Mouse (Mus musculus) MEL (cell line): Measurements from ENCODE around the gene Guk1. TPM values are rescaled to one million over a fixed set of nuclear protein-coding genes. Genes with fewer than 3 reads are reported as not detected.

Experiments
- DNase-seq: peaks from one replicate; pipeline ENCODE4 v3.0.0; 2011; ENCODE audit warnings: low read depth, low spot score
- H3K27ac ChIP-seq: 2 replicates; pipeline ENCODE4 v1.5.1; 2012; ENCODE audit warnings: low read depth, mild to moderate bottlenecking, control low read depth, low read length, moderate library complexity; ENCODE audit not compliant: control insufficient read depth
- H3K27me3 ChIP-seq, 2 experiments: fragments of 150-350 bp in 1 of 2; sonication (generic) in 1 of 2; 2 replicates each; pipeline ENCODE4 v1.6.1; 2012; ENCODE audit warnings: low read length in 2 of 2, mild to moderate bottlenecking in 2 of 2, improper control_type of control experiment in 1 of 2, moderate library complexity in 1 of 2; ENCODE audit not compliant: insufficient read depth in 2 of 2, control insufficient read depth in 1 of 2
- H3K36me3 ChIP-seq, 2 experiments: 2 replicates each; pipeline ENCODE4 v1.6.1; 2012 to 2014; ENCODE audit warnings: low read length in 2 of 2, improper control_type of control experiment in 1 of 2, inconsistent platforms in 1 of 2, mild to moderate bottlenecking in 1 of 2; ENCODE audit not compliant: insufficient read depth in 2 of 2, control insufficient read depth in 1 of 2
- H3K4me1 ChIP-seq, 2 experiments: fragments of 150-350 bp in 1 of 2; sonication (generic) in 1 of 2; 2 replicates each; pipeline ENCODE4 v1.6.1; 2012; ENCODE audit warnings: low read length in 2 of 2, improper control_type of control experiment in 1 of 2, mild to moderate bottlenecking in 1 of 2; ENCODE audit not compliant: insufficient read depth in 2 of 2, control insufficient read depth in 1 of 2
- H3K4me3 ChIP-seq, 2 experiments: fragments of 150-350 bp in 1 of 2; sonication (generic) in 1 of 2; 2 replicates each; pipeline ENCODE4 v1.5.1; 2012; ENCODE audit warnings: low read depth in 2 of 2, low read length in 2 of 2, mild to moderate bottlenecking in 2 of 2, moderate library complexity in 2 of 2, control low read depth in 1 of 2, improper control_type of control experiment in 1 of 2; ENCODE audit not compliant: control insufficient read depth in 1 of 2, insufficient read depth in 1 of 2
- H3K79me2 ChIP-seq: 2 replicates; pipeline ENCODE4 v1.6.1; 2012; ENCODE audit warnings: mild to moderate bottlenecking, low read length, moderate library complexity; ENCODE audit not compliant: control insufficient read depth, poor library complexity, insufficient read depth
- H3K9ac ChIP-seq: 2 replicates; pipeline ENCODE4 v1.6.1; 2012; ENCODE audit warnings: low read depth, mild to moderate bottlenecking, control low read depth, low read length, moderate library complexity; ENCODE audit not compliant: control insufficient read depth, poor library complexity, severe bottlenecking
- H3K9me3 ChIP-seq: fragments of 150-350 bp; sonication (generic); replicated peaks from 2 replicates; pipeline ENCODE4 v1.6.1; 2012; ENCODE audit warnings: mild to moderate bottlenecking, low read length, improper control_type of control experiment, moderate library complexity; ENCODE audit not compliant: insufficient read depth
- MAX ChIP-seq: IDR thresholded peaks from 2 replicates; pipeline ENCODE4 v1.6.1; 2011; ENCODE audit warnings: low read length, improper control_type of control experiment
- POLR2AphosphoS5 ChIP-seq: IDR thresholded peaks from 2 replicates; pipeline ENCODE4 v1.6.1; 2012; ENCODE audit warnings: low read depth, borderline replicate concordance, mild to moderate bottlenecking, inconsistent platforms, low read length, moderate library complexity, mixed read lengths
- RCOR1 ChIP-seq: IDR thresholded peaks from 2 replicates; pipeline ENCODE4 v1.6.1; 2012; ENCODE audit warnings: low read depth, mild to moderate bottlenecking, inconsistent platforms, low read length, improper control_type of control experiment
- ZNF384 ChIP-seq: IDR thresholded peaks from 2 replicates; pipeline ENCODE4 v1.6.1; 2012; ENCODE audit warnings: low read depth, mild to moderate bottlenecking, inconsistent platforms, low read length, improper control_type of control experiment
- polyA plus RNA-seq, 2 experiments: library from polyadenylated mRNA; stranded (reverse) in 1 of 2; unstranded in 1 of 2; fragments of >175 nt in 1 of 2; fragments of >200 nt in 1 of 2; gene quantifications; 2 replicates each; pipeline versions ENCODE4 v1.2.1 to v1.2.4; 2012; ENCODE audit warnings: low replicate concordance in 2 of 2, low read depth in 1 of 2; ENCODE audit not compliant: insufficient read length in 2 of 2, insufficient read depth in 1 of 2, missing spikeins in 1 of 2
- total RNA-seq: library from RNA; depleted of rRNA; stranded (reverse); fragments of 300-350 nt; gene quantifications from 2 replicates; pipeline ENCODE4 v1.2.3, GENCODE M21; 2012; rRNA removed

Guk1 gene
- total and polyA plus RNA-seq, 3 experiments, result 215 to 295 TPM; not detected in 1

GRCm38 (mm10) chr11:59134373-59134997 is 57.5 kb downstream of the Guk1 start:
- no peak overlapping the region for H3K4me3 ChIP-seq
- no peaks in the 10 kb centered on the region for H3K27me3 ChIP-seq
- H3K9ac ChIP-seq, result no peak overlapping the region
- no peak overlapping the region for H3K27ac ChIP-seq
- no peaks in the 10 kb centered on the region for H3K4me1 ChIP-seq
- no peak for DNase-seq
- TF ChIP-seq RCOR1 (no peak), POLR2AphosphoS5 (no peak), MAX (no peak), ZNF384 (no peak)
- H3K36me3 ChIP-seq, result no peaks in the 10 kb centered on the region
- H3K79me2 ChIP-seq, result no peaks in the 10 kb centered on the region
- H3K9me3 ChIP-seq, result no peaks in the 10 kb centered on the region

Other genes starting within 250 kb of the Guk1 start
- 48.2 and 147 TPM in 2 replicates for gene Hist3h2ba, start 243.3 kb downstream of the Guk1 start, total RNA-seq
- under 1 TPM in 1 of 2 experiments, not detected in 1; 0.21 TPM for gene Hist3h2ba, start 243.3 kb downstream of the Guk1 start, polyA plus RNA-seq
- 184 and 300 TPM in 2 replicates for gene Hist3h2a, start 237.5 kb downstream of the Guk1 start, total RNA-seq
- gene Hist3h2a, start 237.5 kb downstream of the Guk1 start, polyA plus RNA-seq, result under 1 TPM in 1 of 2 experiments, not detected in 1; 0.42 TPM
- 0.50 and 0.52 TPM in 2 replicates for gene Trim17, start 237.5 kb downstream of the Guk1 start, total RNA-seq
- gene Trim17, start 237.5 kb downstream of the Guk1 start, polyA plus RNA-seq, result under 1 TPM in 1 of 2 experiments, not detected in 1; 0.82 TPM
- 22.9 and 27.0 TPM in 2 replicates for gene Trim11, start 214.1 kb downstream of the Guk1 start, total RNA-seq
- 10 to 100 TPM in 1 of 2 experiments, not detected in 1; 24.8 TPM for gene Trim11, start 214.1 kb downstream of the Guk1 start, polyA plus RNA-seq
- 0.20 and 0.54 TPM in 2 replicates for gene Obscn, start 55.8 kb downstream of the Guk1 start, total RNA-seq
- gene Obscn, start 55.8 kb downstream of the Guk1 start, polyA plus RNA-seq, result under 1 TPM in 1 of 2 experiments, not detected in 1; 0.08 TPM
- gene Iba57, start 28.5 kb downstream of the Guk1 start, total RNA-seq, result 14.9 and 18.8 TPM in 2 replicates
- gene Iba57, start 28.5 kb downstream of the Guk1 start, polyA plus RNA-seq, result 10 to 100 TPM in 1 of 2 experiments, not detected in 1; 14.7 TPM
- gene Gjc2, start 9.0 kb downstream of the Guk1 start, total RNA-seq, result 0.08 TPM in 1 of 2 replicates, not detected in the other
- under 1 TPM in 1 of 2 experiments, not detected in 1; 0.07 TPM for gene Gjc2, start 9.0 kb downstream of the Guk1 start, polyA plus RNA-seq
- 75.0 and 75.5 TPM in 2 replicates for gene Mrpl55, start 10.3 kb upstream of the Guk1 start, total RNA-seq
- 10 to 100 TPM in 1 of 2 experiments, not detected in 1; 68.5 TPM for gene Mrpl55, start 10.3 kb upstream of the Guk1 start, polyA plus RNA-seq
- gene 2310033P09Rik, start 16.1 kb upstream of the Guk1 start, total RNA-seq, result 29.7 and 35.5 TPM in 2 replicates
- 10 to 100 TPM in 1 of 2 experiments, not detected in 1; 59.8 TPM for gene 2310033P09Rik, start 16.1 kb upstream of the Guk1 start, polyA plus RNA-seq
- 541 and 555 TPM in 2 replicates for gene Arf1, start 36.1 kb upstream of the Guk1 start, total RNA-seq
- gene Arf1, start 36.1 kb upstream of the Guk1 start, polyA plus RNA-seq, result 100 to 1,000 TPM in 1 of 2 experiments, not detected in 1; 617 TPM
- gene Wnt3a, start 98.5 kb upstream of the Guk1 start, total RNA-seq, result not detected in 2 replicates
- gene Wnt3a, start 98.5 kb upstream of the Guk1 start, polyA plus RNA-seq, result not detected
- gene Wnt9a, start 114.7 kb upstream of the Guk1 start, total RNA-seq, result not detected in 2 replicates
- not detected for gene Wnt9a, start 114.7 kb upstream of the Guk1 start, polyA plus RNA-seq
- gene Prss38, start 183.4 kb upstream of the Guk1 start, total RNA-seq, result not detected in 2 replicates
- gene Prss38, start 183.4 kb upstream of the Guk1 start, polyA plus RNA-seq, result not detected